Mouse (Mus musculus): ENCODE measurements around the gene Aldh2. TPM values are rescaled to one million over a fixed set of nuclear protein-coding genes. Genes with fewer than 3 reads are reported as not detected.
A peak's percentile ranks its signal among the peaks of the same experiment; 100 is the strongest.

Gene Aldh2
- polyA plus RNA-seq, 1 experiment from 2014 or later, result 97.5 TPM

DNA sequence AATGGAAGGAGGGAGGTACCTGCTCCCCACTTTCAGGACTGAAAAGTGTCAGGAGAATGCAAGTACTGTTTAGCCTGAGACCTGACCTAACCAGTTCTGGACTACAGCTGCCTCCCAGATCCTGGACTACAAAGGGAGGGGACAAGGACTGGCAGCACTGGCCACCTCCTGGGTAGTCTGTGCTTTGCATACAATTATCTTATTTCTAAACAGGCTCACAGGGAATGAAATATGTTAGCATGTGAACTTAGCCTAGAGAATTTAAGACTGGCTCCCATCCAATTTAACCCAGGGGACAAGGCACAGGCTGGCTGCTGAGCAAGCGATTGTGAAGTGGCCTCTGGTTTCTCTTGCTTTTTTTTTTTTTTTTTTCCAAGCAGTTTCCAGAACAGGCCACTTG is 22.8 kb downstream of the Aldh2 start:
- H3K9me3 ChIP-seq, result no peaks in the 10 kb centered on the region
- H3K36me3 ChIP-seq, result 0 out of 2 replicates have a peak, but pooled peaks cover 3% of the 10 kb centered on the region
- H3K9ac ChIP-seq (replicated peaks), result no peak overlapping the region
- no peak overlapping the region for H3K4me2 ChIP-seq (replicated peaks)
- H3K4me3 ChIP-seq, result no peak overlapping the region
- no peaks in the 10 kb centered on the region for H3K27me3 ChIP-seq
- no peaks in the 10 kb centered on the region for H3K4me1 ChIP-seq
- ATAC-seq (replicated peaks), result no peak
- H3K27ac ChIP-seq (replicated peaks), result no peak overlapping the region
- 90% methylated on average over 1 of the region's 1 CpGs for WGBS

DNA sequence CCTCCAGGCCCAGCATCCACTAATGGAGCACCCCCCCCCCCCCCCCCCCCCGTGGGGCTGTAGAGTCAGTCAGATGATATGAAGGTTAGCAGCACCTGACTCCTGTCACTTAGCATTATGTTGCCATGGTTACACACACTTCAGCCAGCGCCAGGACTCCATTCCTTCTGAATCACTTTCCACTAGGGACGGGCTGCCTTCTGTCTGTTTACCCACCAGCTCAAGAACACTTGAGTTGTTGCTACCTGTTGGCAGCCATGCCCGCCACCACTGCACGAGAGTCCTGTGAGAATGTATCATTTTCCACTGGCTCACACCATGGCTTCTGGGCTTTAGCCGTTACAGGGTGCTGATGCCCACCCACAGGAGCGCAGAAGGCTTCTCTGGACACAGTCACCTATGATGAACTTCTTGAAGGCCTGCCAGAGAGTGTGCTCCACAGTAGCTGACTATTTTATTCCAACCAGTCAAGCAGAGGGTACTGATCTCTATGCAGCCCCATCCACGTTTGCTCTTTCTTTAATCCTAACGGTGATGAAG is 23.7 kb downstream of the Aldh2 start:
- ATAC-seq (replicated peaks), result no peak
- Histone ChIP-seq H3K4me2 (replicated peaks) (no peak overlapping the region), H3K27me3 (no peaks in the 10 kb centered on the region), H3K9me3 (no peaks in the 10 kb centered on the region), H3K36me3 (0 out of 2 replicates have a peak, but pooled peaks cover 3% of the 10 kb centered on the region), H3K4me3 (no peak overlapping the region), H3K27ac (replicated peaks) (no peak overlapping the region), H3K4me1 (no peaks in the 10 kb centered on the region), H3K9ac (replicated peaks) (no peak overlapping the region)
- WGBS, result 67% methylated on average over 9 of the region's 9 CpGs

- 93% methylated on average over 16 of the region's 16 CpGs for WGBS
- Histone ChIP-seq H3K9ac (replicated peaks) (no peak overlapping the region), H3K27me3 (no peaks in the 10 kb centered on the region), H3K9me3 (no peaks in the 10 kb centered on the region), H3K4me1 (no peaks in the 10 kb centered on the region; the same call in 1 of the 2 replicates), H3K27ac (replicated peaks) (no peak overlapping the region), H3K4me2 (replicated peaks) (no peak overlapping the region), H3K36me3 (0 out of 2 replicates have a peak, but pooled peaks cover under 1% of the 10 kb centered on the region), H3K4me3 (no peak overlapping the region)
- no peak for ATAC-seq (replicated peaks)
Observed at GRCm38 (mm10) chr5:121566035-121566681, 27.5 kb downstream of the Aldh2 start.

DNA sequence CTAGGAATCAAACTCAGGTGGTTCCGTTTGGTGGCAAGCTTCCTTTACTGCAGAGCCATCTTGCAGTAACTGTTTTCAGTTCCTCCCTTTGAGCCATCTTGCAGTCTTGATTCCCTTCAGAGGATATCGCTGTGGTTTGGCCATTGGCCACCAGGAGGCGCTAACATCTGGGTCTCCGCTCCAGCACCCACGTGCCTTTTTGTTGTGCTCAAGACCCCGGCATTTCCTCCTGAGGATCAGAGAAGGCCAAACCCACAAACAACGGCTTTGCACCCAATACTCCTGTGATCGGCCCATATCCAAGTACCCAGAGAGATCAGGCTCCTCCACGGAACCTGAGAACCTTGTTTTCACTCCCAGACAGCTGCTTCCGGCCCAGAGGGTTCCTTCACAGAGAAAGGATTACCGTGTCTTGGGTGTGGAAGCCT is 29.1 kb downstream of the Aldh2 start:
- no peaks in the 10 kb centered on the region for H3K9me3 ChIP-seq
- no peaks in the 10 kb centered on the region; the same call in 1 of the 2 replicates for H3K4me1 ChIP-seq
- peak overlapping the region; percentile 19 for H3K4me2 ChIP-seq (replicated peaks)
- ATAC-seq (replicated peaks), result 0 out of 2 replicates have a peak, but pooled peaks have one; percentile 48
- H3K36me3 ChIP-seq, result no peaks in the 10 kb centered on the region
- H3K4me3 ChIP-seq, result no peak overlapping the region
- H3K27me3 ChIP-seq, result no peaks in the 10 kb centered on the region
- H3K9ac ChIP-seq (replicated peaks), result no peak overlapping the region
- no peak overlapping the region for H3K27ac ChIP-seq (replicated peaks)
- 14% methylated on average over 11 of the region's 11 CpGs for WGBS

DNA sequence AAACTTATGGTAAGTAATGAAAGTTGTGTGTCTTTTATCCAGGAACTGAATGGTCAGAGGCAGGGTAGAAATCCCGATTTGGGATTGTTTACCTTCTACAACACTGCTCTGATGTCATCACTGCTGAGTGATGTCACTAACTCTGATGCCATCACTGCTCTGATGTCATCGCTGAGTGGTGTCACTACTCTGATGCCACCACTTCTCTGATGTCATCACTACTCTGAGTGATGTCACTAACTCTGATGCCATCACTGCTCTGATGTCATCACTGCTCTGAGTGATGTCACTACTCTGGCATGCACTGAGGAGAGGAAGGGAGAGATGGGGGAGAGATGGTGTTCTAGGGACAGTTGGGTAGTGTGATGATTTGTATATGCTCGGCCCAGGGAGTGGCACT is 31.2 kb downstream of the Aldh2 start:
- no peaks in the 10 kb centered on the region; the same call in 1 of the 2 replicates for H3K4me1 ChIP-seq
- no peaks in the 10 kb centered on the region for H3K9me3 ChIP-seq
- no peak overlapping the region for H3K4me2 ChIP-seq (replicated peaks)
- H3K4me3 ChIP-seq, result no peak overlapping the region
- H3K27me3 ChIP-seq, result no peaks in the 10 kb centered on the region
- H3K27ac ChIP-seq (replicated peaks), result no peak overlapping the region
- no peaks in the 10 kb centered on the region for H3K36me3 ChIP-seq
- ATAC-seq (replicated peaks), result no peak
- 87% methylated on average over 3 of the region's 3 CpGs for WGBS
- H3K9ac ChIP-seq (replicated peaks), result no peak overlapping the region

DNA sequence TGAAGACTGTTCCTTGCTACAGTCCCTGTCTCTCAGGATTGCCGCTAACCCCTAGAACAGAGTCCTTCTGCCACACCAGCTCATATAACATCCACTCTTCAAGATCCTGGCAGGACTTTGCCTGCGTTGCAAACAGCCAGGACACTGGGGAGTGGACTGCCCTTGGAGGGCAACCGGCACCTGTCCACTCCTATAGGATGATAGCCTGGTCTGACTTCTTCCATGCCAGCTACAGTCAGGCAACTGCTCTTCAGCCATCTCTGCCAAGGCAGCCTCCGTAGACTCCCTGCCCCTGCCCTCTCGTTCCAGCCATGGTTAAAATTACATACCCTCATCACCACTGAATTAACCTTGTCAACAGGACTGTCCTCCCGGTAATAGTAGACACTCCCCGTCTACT is 44.4 kb downstream of the Aldh2 start:
- Histone ChIP-seq H3K9ac (replicated peaks) (no peak overlapping the region), H3K9me3 (no peaks in the 10 kb centered on the region), H3K4me1 (peaks cover 14% of the 10 kb centered on the region), H3K36me3 (no peaks in the 10 kb centered on the region), H3K4me2 (replicated peaks) (no peak overlapping the region), H3K27me3 (no peaks in the 10 kb centered on the region), H3K27ac (replicated peaks) (no peak overlapping the region), H3K4me3 (no peak overlapping the region)
- 90% methylated on average over 7 of the region's 7 CpGs for WGBS
- no peak for ATAC-seq (replicated peaks)

DNA sequence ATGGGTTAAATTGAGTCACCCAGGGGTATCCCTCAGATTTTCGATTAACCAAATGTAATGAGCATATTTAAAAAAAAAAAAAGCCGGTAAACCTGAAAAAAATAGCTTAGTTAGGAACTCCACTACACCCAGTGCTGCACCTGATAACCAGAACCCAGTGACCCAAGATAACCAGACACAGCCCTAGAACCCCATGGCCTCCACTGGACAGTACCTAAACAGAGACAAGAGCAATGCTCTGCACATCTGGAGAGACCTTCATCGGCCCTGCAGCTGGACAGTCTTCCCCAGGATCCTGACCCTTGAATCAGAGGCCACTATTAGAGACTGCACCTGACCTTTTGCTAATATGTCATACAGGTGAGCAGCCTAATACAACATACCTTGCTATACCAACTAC is 46.5 kb downstream of the Aldh2 start:
- WGBS, result 93% methylated on average over 3 of the region's 3 CpGs
- H3K4me3 ChIP-seq, result no peak overlapping the region
- H3K9ac ChIP-seq (replicated peaks), result no peak overlapping the region
- no peak overlapping the region for H3K4me2 ChIP-seq (replicated peaks)
- no peaks in the 10 kb centered on the region for H3K27me3 ChIP-seq
- no peaks in the 10 kb centered on the region for H3K36me3 ChIP-seq
- H3K27ac ChIP-seq (replicated peaks), result no peak overlapping the region
- H3K9me3 ChIP-seq, result no peaks in the 10 kb centered on the region
- H3K4me1 ChIP-seq, result peaks cover 35% of the 10 kb centered on the region
- ATAC-seq (replicated peaks), result no peak

- Histone ChIP-seq H3K9ac (replicated peaks) (peak overlapping the region; percentile 88), H3K4me3 (peak overlapping the region; percentile 72), H3K4me2 (replicated peaks) (peak overlapping the region; percentile 83), H3K36me3 (no peaks in the 10 kb centered on the region), H3K27ac (replicated peaks) (peak overlapping the region; percentile 97), H3K27me3 (no peaks in the 10 kb centered on the region), H3K4me1 (peaks cover 36% of the 10 kb centered on the region), H3K9me3 (no peaks in the 10 kb centered on the region)
- WGBS, result 36% methylated on average over 6 of the region's 6 CpGs
- no peak for ATAC-seq (replicated peaks)
Observed at GRCm38 (mm10) chr5:121546530-121546895, 47.1 kb downstream of the Aldh2 start.

GRCm38 (mm10) chr5:121545793-121546529 is 47.7 kb downstream of the Aldh2 start, which contains the start of gene Mapkapk5:
Mapkapk5 (minus strand) TSS chr5:121545905.
- Histone ChIP-seq H3K36me3 (no peaks in the 10 kb centered on the region), H3K4me1 (peaks cover 36% of the 10 kb centered on the region), H3K4me2 (replicated peaks) (peak within 1 kb of the TSS; percentile 83), H3K4me3 (peak within 1 kb of the TSS; percentile 72), H3K9me3 (no peaks in the 10 kb centered on the region), H3K27me3 (no peaks in the 10 kb centered on the region), H3K27ac (replicated peaks) (peak within 1 kb of the TSS; percentile 97), H3K9ac (replicated peaks) (peak within 1 kb of the TSS; percentile 88)
- whole genome bisulfite sequencing, result 2% methylated on average over 53 of the region's 55 CpGs
- ATAC-seq (replicated peaks), result peak; percentile 93

DNA sequence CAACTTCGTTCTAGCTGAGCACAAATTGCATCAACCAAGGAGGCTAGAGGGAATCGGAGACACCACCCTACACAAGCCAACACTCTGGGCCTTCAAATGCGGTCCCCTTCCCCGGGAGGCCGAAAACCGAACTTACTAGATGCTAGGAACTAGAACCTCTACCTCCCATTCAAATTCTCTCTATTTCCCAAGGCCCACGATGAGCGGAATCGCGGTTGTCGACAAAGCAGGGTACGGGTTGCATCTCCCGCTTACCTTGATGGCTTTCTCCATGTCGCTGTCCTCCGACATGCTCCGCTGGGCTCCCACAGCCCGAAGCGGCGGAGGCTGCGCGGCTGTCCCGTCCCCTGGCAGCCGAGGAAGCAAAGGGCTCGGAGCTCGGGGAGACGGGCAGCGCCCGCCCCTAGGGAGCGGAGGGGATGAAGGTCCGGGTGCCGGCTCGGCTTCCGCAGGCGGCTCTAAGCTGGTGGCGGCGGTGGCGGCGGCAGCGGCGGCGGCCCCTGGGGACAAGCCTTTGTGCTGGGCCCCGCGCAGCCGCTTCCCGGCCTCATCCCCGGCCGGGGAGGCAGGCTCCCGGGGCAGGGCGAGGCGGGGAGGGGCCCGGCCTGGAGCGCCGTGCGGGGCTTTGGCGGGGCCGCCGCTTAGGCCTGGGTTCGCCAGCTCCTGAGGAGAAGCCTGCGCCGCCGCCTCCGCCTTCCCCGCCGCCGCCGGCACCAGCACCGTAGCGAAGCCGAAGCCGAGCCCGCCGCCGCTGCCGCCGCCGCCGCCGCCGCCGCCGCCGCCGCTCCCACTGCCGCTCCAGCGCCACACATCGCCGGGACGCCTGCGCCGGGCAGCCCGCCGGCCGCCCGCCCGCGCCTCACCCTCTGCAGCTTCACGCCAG is 48.5 kb downstream of the Aldh2 start, which contains the start of the genes Adam1a and Gm42878:
Adam1a (minus strand) TSS at position 573 of the 883 bp plus-strand sequence.
Gm42878 (minus strand) TSS at position 573 of the 883 bp plus-strand sequence.
- Histone ChIP-seq H3K27ac (replicated peaks) (peak within 1 kb of the TSS; percentile 97), H3K27me3 (no peaks in the 10 kb centered on the region), H3K4me2 (replicated peaks) (peak within 1 kb of the TSS; percentile 83), H3K36me3 (no peaks in the 10 kb centered on the region), H3K9me3 (no peaks in the 10 kb centered on the region), H3K9ac (replicated peaks) (peak within 1 kb of the TSS; percentile 88), H3K4me3 (peak within 1 kb of the TSS; percentile 72), H3K4me1 (peaks cover 36% of the 10 kb centered on the region)
- WGBS, result under 1% methylated on average over 59 of the region's 97 CpGs
- peak; percentile 77 for ATAC-seq (replicated peaks)

- H3K36me3 ChIP-seq, result no peaks in the 10 kb centered on the region
- H3K27ac ChIP-seq (replicated peaks), result no peak overlapping the region
- 68% methylated on average over 3 of the region's 3 CpGs for WGBS
- H3K4me3 ChIP-seq, result no peak overlapping the region
- H3K27me3 ChIP-seq, result no peaks in the 10 kb centered on the region
- H3K4me1 ChIP-seq, result peaks cover 36% of the 10 kb centered on the region
- no peak overlapping the region for H3K4me2 ChIP-seq (replicated peaks)
- H3K9ac ChIP-seq (replicated peaks), result no peak overlapping the region
- ATAC-seq (replicated peaks), result no peak
- no peaks in the 10 kb centered on the region for H3K9me3 ChIP-seq
Observed at GRCm38 (mm10) chr5:121543370-121543769, 50.3 kb downstream of the Aldh2 start.

All from forebrain, embryonic 15.5 days (tissue).